8 mouse cellular contexts compared by ENCODE assay signal in the genomic region with DNA sequence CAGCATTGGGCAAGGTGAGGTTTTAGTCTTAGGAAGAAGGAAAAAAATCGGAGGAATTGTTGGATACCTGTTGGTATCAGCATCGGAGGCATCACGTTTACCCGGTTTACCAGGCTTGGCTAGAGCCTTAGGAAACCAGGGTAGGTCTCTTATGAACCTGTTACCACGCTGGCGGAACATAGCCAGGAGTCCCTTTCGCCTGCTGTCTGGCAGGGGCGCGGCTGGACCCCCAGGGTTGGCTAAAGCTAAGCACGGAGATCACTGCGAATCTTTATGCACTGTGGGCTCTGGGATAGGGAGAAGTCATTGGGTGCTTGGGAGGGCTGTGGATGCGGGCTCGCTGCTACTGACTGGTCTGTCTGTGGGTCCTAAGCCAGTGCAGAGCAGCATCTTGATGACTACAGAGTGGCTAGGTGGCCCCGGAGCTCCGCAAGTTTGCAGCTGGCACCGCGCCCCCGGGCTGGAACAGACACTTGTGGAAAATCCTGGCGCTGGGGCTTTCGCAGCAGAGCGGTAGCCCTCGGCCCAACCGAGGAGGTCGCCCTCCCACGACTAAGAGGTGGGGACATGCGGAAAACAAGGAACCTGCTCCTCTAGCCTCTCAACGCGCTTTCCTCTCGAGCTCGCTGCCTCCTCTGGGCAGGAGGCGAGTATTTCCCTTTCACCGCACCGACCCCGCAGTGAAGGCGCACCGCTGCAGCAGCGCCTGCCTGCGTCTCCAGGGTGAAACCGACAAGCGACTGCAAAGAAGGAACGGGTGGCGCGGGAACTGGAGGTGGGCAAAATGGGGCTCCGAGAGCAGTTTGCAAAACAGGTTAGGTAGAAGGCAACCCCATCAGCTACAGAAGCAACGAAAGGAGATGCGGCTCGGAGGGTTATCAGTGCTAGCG. TPM values are rescaled to one million over a fixed set of nuclear protein-coding genes. Genes with fewer than 3 reads are reported as not detected.
DNase-seq lines count a peak whose midpoint lies in the region; ATAC-seq and TF ChIP-seq lines count a peak whose summit lies in the region.

No protein-coding gene starts in this region.

- no peak for DNase-seq in lung, adult 2 months
- peak; percentile 47 for DNase-seq in embryo, embryonic 11 days
- DNase-seq in heart, postnatal 14 days: peak; percentile 2 to 3
- peak; percentile 55 for DNase-seq in limb, embryonic 10.5 days (ENCODE audit: low spot score)
- peak; percentile 61 for DNase-seq in retina, postnatal 1 day
- no peak for DNase-seq in natural killer cell, adult 2 months (ENCODE audit: low spot score in 2 of 2)
- DNase-seq in kidney, adult 11 months: no peak

- WGBS in lung, embryonic 15.5 days: under 1% methylated on average over 48 of the region's 48 CpGs
- 3% methylated on average over 48 of the region's 48 CpGs for WGBS in lung, adult 2 months
- 1% methylated on average over 48 of the region's 48 CpGs for WGBS in limb, embryonic 10.5 days

- H3K4me3 ChIP-seq in lung, embryonic 15.5 days: peak overlapping the region; percentile 53
- H3K4me3 ChIP-seq in lung, adult 2 months (replicated peaks; ENCODE audit: extremely low read depth, low read depth, low read length): no peak overlapping the region
- H3K4me3 ChIP-seq in limb, embryonic 10.5 days: peak overlapping the region; percentile 56

- no peak for TF ChIP-seq CTCF in lung, adult 2 months (IDR thresholded peaks at IDR 0.05; ENCODE audit: insufficient read depth, low read length)

- H3K9me3 ChIP-seq in lung, embryonic 15.5 days: no peaks in the 10 kb centered on the region
- H3K9me3 ChIP-seq in limb, embryonic 10.5 days (replicated peaks): no peaks in the 10 kb centered on the region

- intact Hi-C loops in heart, postnatal 14 days (cut with DNase I): no loop called here

- 0 out of 2 replicates have a peak, but pooled peaks have one; percentile 24 for ATAC-seq in lung, embryonic 15.5 days (ENCODE audit: borderline replicate concordance, extremely low read depth, low FRiP score, low TSS enrichment)

- H3K36me3 ChIP-seq in lung, embryonic 15.5 days: no peaks in the 10 kb centered on the region
- no peaks in the 10 kb centered on the region for H3K36me3 ChIP-seq in limb, embryonic 10.5 days

- H3K27me3 ChIP-seq in lung, embryonic 15.5 days: peaks cover 51% of the 10 kb centered on the region
- peaks cover 81% of the 10 kb centered on the region for H3K27me3 ChIP-seq in limb, embryonic 10.5 days (ENCODE audit: low read depth, poor library complexity, severe bottlenecking)

- H3K4me2 ChIP-seq in lung, embryonic 15.5 days: peak overlapping the region; percentile 94

- no peak for TF ChIP-seq POLR2A in lung, adult 2 months (IDR thresholded peaks at IDR 0.05; ENCODE audit: borderline replicate concordance, extremely low read depth, low read depth, low read length)

- H3K27ac ChIP-seq in lung, embryonic 15.5 days: no peak overlapping the region
- H3K27ac ChIP-seq in limb, embryonic 10.5 days: no peak overlapping the region

- H3K9ac ChIP-seq in lung, embryonic 15.5 days: peak overlapping the region; percentile 15; the same call in 1 of the 2 replicates

- peaks cover 21% of the 10 kb centered on the region; the same call in 1 of the 2 replicates for H3K4me1 ChIP-seq in lung, embryonic 15.5 days
- H3K4me1 ChIP-seq in lung, adult 2 months (ENCODE audit: control insufficient read depth, insufficient read depth, low read length): no peaks in the 10 kb centered on the region
- peaks cover 21% of the 10 kb centered on the region for H3K4me1 ChIP-seq in limb, embryonic 10.5 days

RNA-seq across cellular contexts. Expression of gene Cdh8, which starts 0.9 kb away (rescaled TPM):
- polyA plus RNA-seq in lung, embryonic 15.5 days (2015; fragmentation: Nextera tagmentation; extraction: Ambion mirVana): 6.1 and 6.4 TPM in 2 replicates
- not detected in 2 replicates for polyA plus RNA-seq in lung, adult 2 months (2012; rRNA removed)
- total RNA-seq in heart, postnatal 14 days (2021): under 1 TPM; 0.32 to 0.33 TPM
- 0.18 and 0.49 TPM in 2 replicates for polyA plus RNA-seq in limb, embryonic 10.5 days (2016; fragmentation: Nextera tagmentation; extraction: Ambion mirVana)

Comparison
In these comparisons a context has a peak if more than half of its experiments do, and no peak if none do; other contexts are left out.
1. DNase-seq: peak in embryo, embryonic 11 days (single experiment), heart, postnatal 14 days (2 of 2), limb, embryonic 10.5 days (single experiment) and retina, postnatal 1 day (single experiment); none in lung, adult 2 months (single experiment), natural killer cell, adult 2 months (0 of 2) and kidney, adult 11 months (single experiment).